Mouse (Mus musculus) C2C12 (cell line): ENCODE data around the gene Ttll5. TPM values are rescaled to one million over a fixed set of nuclear protein-coding genes. Genes with fewer than 3 reads are reported as not detected.

ENCODE experiments used
- H3K27me3 ChIP-seq: one replicate; pipeline ENCODE4 v1.6.1; 2011; ENCODE audit not compliant: control insufficient read depth, insufficient read depth, insufficient read length
- H3K36me3 ChIP-seq: one replicate; pipeline ENCODE4 v1.6.1; 2011; ENCODE audit not compliant: control insufficient read depth, insufficient read depth
- H3K4me3 ChIP-seq: one replicate; pipeline ENCODE4 v1.5.1; 2011; ENCODE audit warnings: mild to moderate bottlenecking, control low read depth; ENCODE audit not compliant: poor library complexity, insufficient read depth, severe bottlenecking
- H3K79me2 ChIP-seq: one replicate; pipeline ENCODE4 v1.6.1; 2011; ENCODE audit not compliant: control insufficient read depth, insufficient read depth
- H3K79me3 ChIP-seq: one replicate; pipeline ENCODE4 v1.6.1; 2011; ENCODE audit warnings: low read depth, control low read depth
- H3ac ChIP-seq: one replicate; pipeline ENCODE3; 2011; ENCODE audit warnings: low read depth; ENCODE audit not compliant: control insufficient read depth, insufficient read length
- CEBPB ChIP-seq: IDR thresholded peaks from one replicate; pipeline ENCODE4 v1.6.1; 2011; ENCODE audit warnings: low read depth, mild to moderate bottlenecking, control low read depth, moderate library complexity
- CTCF ChIP-seq: IDR thresholded peaks from one replicate; pipeline ENCODE4 v1.5.1; 2011; ENCODE audit not compliant: control insufficient read depth, insufficient read depth, insufficient read length
- FOSL1 ChIP-seq: IDR thresholded peaks from one replicate; pipeline ENCODE4 v1.8.0; 2011; ENCODE audit warnings: mild to moderate bottlenecking, low read length; ENCODE audit not compliant: poor library complexity, insufficient read depth, severe bottlenecking
- MAX ChIP-seq: IDR thresholded peaks from one replicate; pipeline ENCODE4 v1.6.1; 2011; ENCODE audit warnings: mild to moderate bottlenecking, control low read depth
- MYOD1 ChIP-seq: IDR thresholded peaks from one replicate; pipeline ENCODE4 v1.6.1; 2011; ENCODE audit warnings: low read depth; ENCODE audit not compliant: control insufficient read depth, insufficient read length
- MYOG ChIP-seq: IDR thresholded peaks from one replicate; pipeline ENCODE4 v1.6.1; 2011; ENCODE audit not compliant: control insufficient read depth, insufficient read length; ENCODE audit errors: extremely low read depth
- USF1 ChIP-seq: IDR thresholded peaks from one replicate; pipeline ENCODE4 v1.6.1; 2011; ENCODE audit warnings: low read depth, mild to moderate bottlenecking, control low read depth, moderate library complexity
- polyA plus RNA-seq: library from polyadenylated mRNA; unstranded; fragments of >200 nt; fragmentation: generic; extraction: Trizol; gene quantifications from one replicate; pipeline ENCODE4 v1.2.1, GENCODE M21; 2012; ENCODE audit warnings: missing spikeins

Ttll5 gene
- polyA plus RNA-seq, 1 experiment = 20.1 TPM

- Histone ChIP-seq H3ac (no peak overlapping the region), H3K36me3 (no peaks in the 10 kb centered on the region), H3K4me3 (no peak overlapping the region), H3K27me3 (no peaks in the 10 kb centered on the region), H3K79me3 (no peaks in the 10 kb centered on the region), H3K79me2 (no peaks in the 10 kb centered on the region)
- TF ChIP-seq MYOD1 (no peak), FOSL1 (no peak), CTCF (no peak), CEBPB (no peak), MYOG (no peak), USF1 (no peak), MAX (no peak)
Observed at GRCm38 (mm10) chr12:86039751-86040150, 215.3 kb downstream of the Ttll5 start.

GRCm38 (mm10) chr12:86046141-86046540 is 221.7 kb downstream of the Ttll5 start:
- TF ChIP-seq CTCF = no peak
- Histone ChIP-seq H3K27me3 (no peaks in the 10 kb centered on the region), H3ac (no peak overlapping the region), H3K36me3 (no peaks in the 10 kb centered on the region), H3K79me2 (no peaks in the 10 kb centered on the region), H3K79me3 (no peaks in the 10 kb centered on the region), H3K4me3 (no peak overlapping the region)

GRCm38 (mm10) chr12:86046776-86047175 is 222.3 kb downstream of the Ttll5 start:
- Histone ChIP-seq H3K27me3 (no peaks in the 10 kb centered on the region), H3K79me2 (no peaks in the 10 kb centered on the region), H3K4me3 (no peak overlapping the region), H3K79me3 (no peaks in the 10 kb centered on the region), H3K36me3 (no peaks in the 10 kb centered on the region), H3ac (no peak overlapping the region)
- TF ChIP-seq CTCF (no peak), MYOD1 (no peak), FOSL1 (no peak), MYOG (no peak), CEBPB (no peak), USF1 (no peak), MAX (no peak)

GRCm38 (mm10) chr12:86047376-86047775 is 222.9 kb downstream of the Ttll5 start:
- Histone ChIP-seq H3ac (no peak overlapping the region), H3K79me3 (no peaks in the 10 kb centered on the region), H3K4me3 (no peak overlapping the region), H3K36me3 (no peaks in the 10 kb centered on the region), H3K27me3 (no peaks in the 10 kb centered on the region), H3K79me2 (no peaks in the 10 kb centered on the region)
- TF ChIP-seq CTCF (no peak), MAX (no peak), USF1 (no peak), CEBPB (no peak), MYOG (no peak), MYOD1 (no peak), FOSL1 (no peak)

- Histone ChIP-seq H3K79me2 (no peaks in the 10 kb centered on the region), H3K4me3 (no peak overlapping the region), H3ac (no peak overlapping the region), H3K27me3 (no peaks in the 10 kb centered on the region), H3K79me3 (no peaks in the 10 kb centered on the region), H3K36me3 (no peaks in the 10 kb centered on the region)
- TF ChIP-seq USF1 (no peak), MYOD1 (no peak), MYOG (no peak), CTCF (no peak), MAX (no peak), FOSL1 (no peak), CEBPB (no peak)
Observed at GRCm38 (mm10) chr12:86049813-86050212, 225.4 kb downstream of the Ttll5 start.

- H3K36me3 ChIP-seq = peaks cover 8% of the 10 kb centered on the region
- H3ac ChIP-seq = no peak overlapping the region
- TF ChIP-seq CTCF (no peak), USF1 (no peak)
- H3K79me3 ChIP-seq = no peaks in the 10 kb centered on the region
- no peaks in the 10 kb centered on the region for H3K79me2 ChIP-seq
- no peaks in the 10 kb centered on the region for H3K27me3 ChIP-seq
- H3K4me3 ChIP-seq = no peak overlapping the region
Observed at GRCm38 (mm10) chr12:86051477-86051876, 227.0 kb downstream of the Ttll5 start.
